ENCODE assay signal across 11 mouse cellular contexts in genomic region chr3:130310694-130311305, GRCm38 (mm10).
DNase-seq lines count a peak whose midpoint lies in the region; ATAC-seq and TF ChIP-seq lines count a peak whose summit lies in the region.
"Had no signal": no experiment of that assay in that cellular context is flagged by ENCODE, and none has a peak within 500 bp of the region (broad histone marks: within the 10 kb centered on the region; RNA-seq: fewer than 3 reads in every experiment).

No protein-coding gene starts in this region.

- peak; percentile 70 for DNase-seq in lung, embryonic 14.5 days
- DNase-seq in lung, postnatal 14 days: no peak
- DNase-seq in embryonic facial prominence, embryonic 14.5 days (ENCODE audit: low spot score): peak; percentile 85
- DNase-seq in kidney, adult 9 months: peak; percentile 67
- peak; percentile 76 for DNase-seq in midbrain, embryonic 14.5 days
- no peak for DNase-seq in ovary, postnatal 36 days (ENCODE audit: low spot score)
- no peak for DNase-seq in gastrocnemius, postnatal 36 days
- DNase-seq: liver, postnatal 0 days; right cerebral cortex, adult 18-20 months; thymus, postnatal 14 days had no signal

- no peak overlapping the region for H3K4me3 ChIP-seq in lung, embryonic 14.5 days (ENCODE audit: low read depth, low read length)
- H3K4me3 ChIP-seq in embryonic facial prominence, embryonic 14.5 days (ENCODE audit: low read depth, low read length): no peak overlapping the region
- H3K4me3 ChIP-seq in midbrain, embryonic 14.5 days (replicated peaks; ENCODE audit: low read depth, low read length): no peak overlapping the region

- 33% methylated on average over 14 of the region's 14 CpGs for WGBS in lung, embryonic 14.5 days
- WGBS in embryonic facial prominence, embryonic 14.5 days: 44% methylated on average over 14 of the region's 14 CpGs
- WGBS in midbrain, embryonic 14.5 days: 32% methylated on average over 14 of the region's 14 CpGs

- ATAC-seq in lung, embryonic 14.5 days (ENCODE audit: insufficient read depth): peak; percentile 76; the same call in 1 of the 2 replicates
- peak; percentile 80; the same call in 1 of the 2 replicates for ATAC-seq in embryonic facial prominence, embryonic 14.5 days (ENCODE audit: low read depth)
- ATAC-seq in midbrain, embryonic 14.5 days (ENCODE audit: low FRiP score, low TSS enrichment): peak; percentile 80; the same call in 1 of the 2 replicates
- ATAC-seq in megakaryocyte-erythroid progenitor cell, adult 5-6 weeks (replicated peaks; ENCODE audit: low FRiP score, low TSS enrichment, poor library complexity, severe bottlenecking): no peak
- ATAC-seq: liver, postnatal 0 days had no signal

- peaks cover 13% of the 10 kb centered on the region for H3K4me1 ChIP-seq in lung, embryonic 14.5 days (ENCODE audit: insufficient read depth)
- H3K4me1 ChIP-seq in embryonic facial prominence, embryonic 14.5 days (ENCODE audit: control insufficient read depth, insufficient read depth, low read length): peaks cover 23% of the 10 kb centered on the region
- peaks cover 26% of the 10 kb centered on the region; the same call in 1 of the 2 replicates for H3K4me1 ChIP-seq in midbrain, embryonic 14.5 days (ENCODE audit: control insufficient read depth, insufficient read depth, low read length)

- no peaks in the 10 kb centered on the region for H3K27me3 ChIP-seq in lung, embryonic 14.5 days (ENCODE audit: insufficient read depth, low read length)
- no peaks in the 10 kb centered on the region; the same call in 1 of the 2 replicates for H3K27me3 ChIP-seq in embryonic facial prominence, embryonic 14.5 days (replicated peaks; ENCODE audit: control insufficient read depth, insufficient read depth, low read length)
- H3K27me3 ChIP-seq in midbrain, embryonic 14.5 days (ENCODE audit: control insufficient read depth, insufficient read depth, low read length): no peaks in the 10 kb centered on the region

- H3K9me3 ChIP-seq in lung, embryonic 14.5 days (ENCODE audit: low read depth, low read length): no peaks in the 10 kb centered on the region
- H3K9me3 ChIP-seq in embryonic facial prominence, embryonic 14.5 days (ENCODE audit: control insufficient read depth, low read length): no peaks in the 10 kb centered on the region
- no peaks in the 10 kb centered on the region for H3K9me3 ChIP-seq in midbrain, embryonic 14.5 days (ENCODE audit: control insufficient read depth, low read length)

- H3K4me2 ChIP-seq in lung, embryonic 14.5 days: no peak overlapping the region
- no peak overlapping the region for H3K4me2 ChIP-seq in embryonic facial prominence, embryonic 14.5 days (ENCODE audit: low read depth, low read length)
- H3K4me2 ChIP-seq in midbrain, embryonic 14.5 days (ENCODE audit: low read length): no peak overlapping the region

- intact Hi-C loops in gastrocnemius, postnatal 36 days (cut with DNase I): no loop called here

- no peak for TF ChIP-seq CTCF in lung, embryonic 14.5 days (IDR thresholded peaks at IDR 0.05; ENCODE audit: low read depth)

- no peaks in the 10 kb centered on the region for H3K36me3 ChIP-seq in lung, embryonic 14.5 days (ENCODE audit: insufficient read depth)
- H3K36me3 ChIP-seq in embryonic facial prominence, embryonic 14.5 days (ENCODE audit: control insufficient read depth, insufficient read depth, low read length): no peaks in the 10 kb centered on the region
- H3K36me3 ChIP-seq in midbrain, embryonic 14.5 days (ENCODE audit: control insufficient read depth, insufficient read depth, low read length): no peaks in the 10 kb centered on the region

- no peak overlapping the region for H3K9ac ChIP-seq in lung, embryonic 14.5 days
- no peak overlapping the region for H3K9ac ChIP-seq in embryonic facial prominence, embryonic 14.5 days (ENCODE audit: low read depth, low read length)
- no peak overlapping the region; the same call in 1 of the 2 replicates for H3K9ac ChIP-seq in midbrain, embryonic 14.5 days (replicated peaks; ENCODE audit: low read length)
- H3K9ac ChIP-seq: liver, postnatal 0 days had no signal

- no peak overlapping the region for H3K27ac ChIP-seq in lung, embryonic 14.5 days (ENCODE audit: low read depth)
- H3K27ac ChIP-seq in embryonic facial prominence, embryonic 14.5 days (replicated peaks; ENCODE audit: low read depth, low read length): no peak overlapping the region
- H3K27ac ChIP-seq in midbrain, embryonic 14.5 days (replicated peaks; ENCODE audit: low read depth, low read length): peak overlapping the region; percentile 32; the same call in 1 of the 2 replicates

Comparison
In these comparisons a context has a peak if more than half of its experiments do, and no peak if none do; other contexts are left out.
1. DNase-seq: peak in lung, embryonic 14.5 days (single experiment), embryonic facial prominence, embryonic 14.5 days (single experiment), kidney, adult 9 months (single experiment) and midbrain, embryonic 14.5 days (single experiment); none in lung, postnatal 14 days (single experiment), ovary, postnatal 36 days (single experiment) and gastrocnemius, postnatal 36 days (0 of 2).